Mouse (Mus musculus): Measurements from ENCODE around the gene Amd1.
A peak's percentile ranks its signal among the peaks of the same experiment; 100 is the strongest.

Amd1 gene

DNA sequence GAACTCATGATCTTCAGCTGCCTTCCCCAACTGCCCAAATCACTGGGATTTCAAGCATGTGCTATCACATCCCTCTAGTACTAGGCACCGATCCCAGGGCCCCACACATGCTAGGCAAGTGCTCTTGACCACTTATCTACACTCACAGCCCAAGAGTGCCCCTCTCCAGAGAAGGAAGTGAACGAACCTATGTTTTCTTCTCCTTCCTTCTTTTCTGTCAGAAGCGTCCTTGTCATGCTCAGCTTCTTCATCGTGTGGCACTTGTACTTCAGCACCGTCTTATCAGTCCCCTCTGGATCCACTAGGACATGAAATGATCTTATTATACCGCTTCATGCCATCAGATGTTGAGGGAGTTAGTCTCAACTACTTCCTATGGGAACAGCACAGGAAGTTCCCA, 51.0 kb downstream of the Amd1 start:
- no peak for DNase-seq (ENCODE audit: low spot score)

DNA sequence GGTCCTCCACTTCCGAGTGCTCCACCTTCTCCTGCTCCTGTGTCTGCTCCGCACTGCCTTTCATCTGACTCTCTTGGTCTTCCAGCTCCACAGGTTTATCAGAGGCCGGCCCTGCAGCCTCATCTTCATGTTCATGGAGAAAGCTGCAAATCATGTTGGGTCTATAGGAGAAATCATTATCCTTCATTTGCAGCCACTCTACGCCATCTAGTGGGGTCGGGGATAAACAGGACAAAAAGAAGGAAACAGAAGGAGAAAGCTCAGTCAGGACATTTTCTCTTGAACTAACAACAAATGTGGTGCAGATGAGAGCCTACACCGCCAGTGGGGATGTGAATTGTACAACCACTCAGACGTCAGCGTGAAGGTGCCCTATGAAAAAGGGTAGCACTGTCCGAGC, 52.4 kb downstream of the Amd1 start:
- DNase-seq (ENCODE audit: low spot score) = peak; percentile 53

DNA sequence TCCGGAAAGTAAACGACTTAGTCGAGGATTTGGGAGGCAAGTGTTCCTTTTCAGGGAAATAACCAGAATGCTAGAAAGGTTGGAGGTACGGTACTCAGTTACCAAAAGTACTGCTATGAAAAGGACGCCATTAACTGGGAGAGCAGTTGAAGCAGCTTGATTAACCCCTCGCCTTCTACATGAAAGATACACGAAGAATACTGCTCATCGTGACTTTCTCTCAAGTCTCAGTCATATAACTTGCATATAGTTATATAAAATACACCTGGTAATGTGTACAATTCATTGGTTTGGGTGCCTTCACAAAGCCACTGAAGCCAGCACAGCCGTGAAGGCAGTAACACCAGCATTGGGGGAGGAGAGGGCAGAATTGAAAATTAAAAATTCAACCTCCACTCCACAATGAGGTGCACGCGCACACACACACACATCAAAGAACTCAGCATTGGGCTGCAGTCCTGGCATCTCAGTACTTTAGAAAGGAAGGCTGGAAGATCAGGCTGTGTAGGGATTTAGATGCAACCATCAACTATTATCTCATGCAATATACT, 54.7 kb downstream of the Amd1 start:
- no peak for DNase-seq (ENCODE audit: low spot score)

DNA sequence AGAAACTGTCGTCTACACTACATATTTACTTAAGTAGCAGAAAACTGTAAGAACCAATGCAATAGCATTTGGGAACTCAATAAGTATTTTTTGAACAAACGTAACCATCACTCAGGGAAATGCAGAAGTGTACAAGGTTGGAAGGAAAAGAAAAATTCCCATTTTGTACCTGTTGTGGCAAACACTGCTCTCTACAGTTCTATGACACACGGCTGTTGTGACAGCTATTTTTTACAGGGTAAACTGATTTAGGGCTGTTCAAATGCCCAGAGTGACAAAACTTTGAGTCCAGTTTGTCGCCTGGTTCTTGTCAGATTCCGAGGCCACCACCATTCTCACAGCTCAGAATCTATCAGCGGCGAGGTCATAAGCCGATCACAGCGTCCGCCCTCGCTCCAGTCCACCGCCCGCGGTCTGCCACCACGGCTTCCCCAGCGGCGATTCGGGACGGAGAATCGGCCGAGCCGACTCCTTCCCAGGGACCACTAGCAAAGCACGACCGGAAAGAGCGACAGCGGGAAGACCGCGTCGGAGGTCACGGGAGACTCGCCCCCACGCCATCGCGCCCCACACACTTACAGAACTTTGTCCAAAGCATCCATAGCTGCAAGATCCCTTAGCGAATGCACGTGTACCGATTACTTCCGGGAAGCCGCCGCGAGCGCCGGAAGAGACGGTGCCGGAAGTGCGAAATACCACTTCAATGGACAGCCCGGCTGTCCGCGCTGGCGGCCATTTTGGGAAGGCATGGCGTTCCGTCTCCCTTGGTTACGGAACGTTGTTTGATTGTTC, 55.4 kb downstream of the Amd1 start, which contains the start of gene Rpf2:
Gene Rpf2 (minus strand): TSS at position 663 of the 792 bp plus-strand sequence.
- DNase-seq (ENCODE audit: low spot score) = peak; percentile 96

DNA sequence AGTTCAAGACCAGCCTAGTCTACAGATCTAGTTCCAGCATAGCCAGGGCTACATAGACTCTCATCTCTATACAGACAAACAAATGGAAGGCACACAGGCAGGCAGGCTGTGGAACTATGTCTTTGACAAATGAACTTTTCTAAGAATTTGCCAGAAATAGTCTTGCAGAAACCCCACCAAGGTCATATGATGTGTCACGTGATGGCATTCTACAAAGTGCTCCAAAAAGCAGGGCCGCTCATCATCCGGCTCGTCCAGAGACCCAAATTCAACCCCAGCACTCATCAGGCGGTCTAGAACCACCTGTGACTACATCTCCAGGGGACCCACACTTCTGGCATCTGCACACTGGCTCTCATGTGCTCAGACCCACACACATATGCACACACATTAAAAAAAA, 64.2 kb downstream of the Amd1 start:
- DNase-seq (ENCODE audit: low spot score) = no peak

All from MN1 (cell line).